Mouse (Mus musculus) limb, embryonic 11.5 days (tissue): ENCODE results near the gene Ehd2. TPM values are rescaled to one million over a fixed set of nuclear protein-coding genes. Genes with fewer than 3 reads are reported as not detected.
A peak's percentile ranks its signal among the peaks of the same experiment; 100 is the strongest.

Experiments used
- ATAC-seq: fragments of 200-750 bp; cut with Nextera tagmentation; 2 replicates; pipeline ENCODE4 v1.8.0; 2017; ENCODE audit warnings: low read depth; ENCODE audit not compliant: insufficient number of reproducible peaks, low FRiP score, low TSS enrichment
- DNase-seq: peaks from one replicate; pipeline ENCODE4 v3.0.0-alpha.2; 2015; ENCODE audit warnings: low spot score
- H3K27ac ChIP-seq: fragments of 300-500 bp; sonication (generic); replicated peaks from 2 replicates; pipeline ENCODE4 v1.5.1; 2014; ENCODE audit warnings: low read depth, mild to moderate bottlenecking, low read length
- H3K27me3 ChIP-seq: fragments of 300-500 bp; sonication (generic); 2 replicates; pipeline ENCODE4 v1.6.1; 2014; ENCODE audit warnings: mild to moderate bottlenecking, low read length, mixed read lengths; ENCODE audit not compliant: control insufficient read depth, insufficient read depth
- H3K36me3 ChIP-seq: fragments of 300-500 bp; sonication (generic); 2 replicates; pipeline ENCODE4 v1.6.1; 2014; ENCODE audit warnings: mild to moderate bottlenecking, low read length, moderate library complexity, mixed read lengths; ENCODE audit not compliant: control insufficient read depth, insufficient read depth
- H3K4me1 ChIP-seq: fragments of 300-500 bp; sonication (generic); 2 replicates; pipeline ENCODE4 v1.6.1; 2014; ENCODE audit warnings: low read length, mixed read lengths; ENCODE audit not compliant: control insufficient read depth, insufficient read depth
- H3K4me2 ChIP-seq: fragments of 300-500 bp; sonication (generic); 2 replicates; pipeline ENCODE4 v1.6.1; 2014; ENCODE audit warnings: low read depth, mild to moderate bottlenecking, moderate library complexity; ENCODE audit not compliant: severe bottlenecking
- H3K4me3 ChIP-seq: fragments of 300-500 bp; sonication (generic); 2 replicates; pipeline ENCODE4 v1.5.1; 2014; ENCODE audit warnings: low read depth, low read length
- H3K9ac ChIP-seq: fragments of 300-500 bp; sonication (generic); 2 replicates; pipeline ENCODE4 v1.6.1; 2014; ENCODE audit warnings: mild to moderate bottlenecking, low read length
- H3K9me3 ChIP-seq: fragments of 300-500 bp; sonication (generic); 2 replicates; pipeline ENCODE4 v1.6.1; 2016; ENCODE audit warnings: low read length; ENCODE audit not compliant: control insufficient read depth
- WGBS: fragments of 180-500 bp; shearing (Covaris S2); extraction: QIAGEN DNeasy Blood & Tissue Kit; methylation state at CpG from one replicate; pipeline ENCODE4 v1.1.7; 2014; 5-methylcytosine and 5-hydroxymethylcytosine counted together
- polyA plus RNA-seq: library from polyadenylated mRNA; unstranded; fragments of >200 nt; fragmentation: Nextera tagmentation; extraction: Ambion mirVana; gene quantifications from 2 replicates; pipeline ENCODE4 v1.2.1, GENCODE M21; 2014

Ehd2 gene
- polyA plus RNA-seq: 8.1 and 9.3 TPM in 2 replicates

DNA sequence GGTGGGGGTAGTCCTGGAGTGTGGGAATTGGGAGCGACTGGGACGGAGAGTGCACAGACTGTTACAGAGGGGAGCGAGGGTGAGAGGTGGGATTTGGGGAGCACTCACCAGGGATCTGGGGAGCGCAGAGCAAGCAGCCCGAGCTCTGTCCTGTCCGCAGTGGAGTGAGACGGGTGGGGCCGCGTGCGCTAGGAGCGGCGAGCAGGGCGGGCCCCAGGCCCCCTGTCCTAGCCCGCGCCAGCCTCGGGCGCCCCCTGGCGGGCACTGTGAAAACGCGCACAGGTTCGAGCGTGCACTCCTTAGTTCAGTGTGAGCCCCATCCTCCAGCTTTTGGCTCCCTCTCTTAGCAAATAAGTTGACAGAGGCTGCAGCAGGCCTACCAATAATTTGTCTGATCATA is at the start of gene Ehd2:
TSS of gene Ehd2 (minus strand) at position 256 of the 400 bp plus-strand sequence.
- Histone ChIP-seq H3K4me3 (peak within 1 kb of the TSS; percentile 22; the same call in 1 of the 2 replicates), H3K27me3 (no peaks in the 10 kb centered on the region), H3K36me3 (peaks cover 10% of the 10 kb centered on the region), H3K4me2 (peak within 1 kb of the TSS; percentile 47), H3K9me3 (0 out of 2 replicates have a peak, but pooled peaks cover 3% of the 10 kb centered on the region), H3K9ac (peak within 1 kb of the TSS; percentile 43; the same call in 1 of the 2 replicates), H3K27ac (no peak within 1 kb of the TSS), H3K4me1 (0 out of 2 replicates have a peak, but pooled peaks cover 2% of the 10 kb centered on the region)
- whole genome bisulfite sequencing: 0% methylated on average over 22 of the region's 22 CpGs
- DNase-seq (peak; percentile 73), ATAC-seq (peak; percentile 79)

- WGBS: 86% methylated on average over 5 of the region's 5 CpGs
Measured at GRCm38 (mm10) chr7:16015384-16015783, 48.0 kb upstream of the Ehd2 start.

DNA sequence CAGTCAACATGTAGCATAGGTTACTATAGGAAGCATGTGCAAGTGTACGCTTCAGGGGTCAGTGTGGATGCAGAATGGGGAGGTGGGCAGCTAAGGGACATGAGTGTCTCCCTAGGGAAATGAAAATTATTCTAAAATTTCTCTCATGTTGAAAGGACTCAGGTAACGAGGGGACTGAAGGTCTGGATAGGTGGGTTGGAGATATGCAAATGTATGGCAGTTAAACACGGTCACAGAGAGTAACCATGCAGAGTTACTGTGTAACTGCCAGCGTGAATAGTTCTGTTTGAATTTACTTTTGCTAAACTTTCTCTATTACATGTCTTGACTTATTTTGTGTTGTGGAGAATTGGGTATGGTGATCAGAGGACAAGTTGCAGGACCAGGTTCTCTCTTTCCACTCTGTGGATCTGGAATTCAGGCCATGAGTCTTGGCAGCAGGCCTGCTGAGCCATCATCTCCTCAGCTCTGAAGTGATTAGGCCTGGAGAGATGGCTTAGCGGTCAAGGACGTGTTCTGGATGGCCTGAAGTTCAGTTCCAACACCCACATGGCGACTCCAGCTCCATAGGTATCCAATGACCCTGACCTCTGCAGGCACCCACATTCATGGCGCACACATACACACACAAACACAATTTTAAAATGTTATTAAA is 47.3 kb upstream of the Ehd2 start:
- DNase-seq (no peak), ATAC-seq (no peak)
- Histone ChIP-seq H3K27ac (no peak overlapping the region), H3K9ac (no peak overlapping the region), H3K4me3 (no peak overlapping the region), H3K27me3 (no peaks in the 10 kb centered on the region), H3K36me3 (peaks cover 2% of the 10 kb centered on the region; the same call in 1 of the 2 replicates), H3K9me3 (no peaks in the 10 kb centered on the region), H3K4me2 (no peak overlapping the region), H3K4me1 (peaks cover 5% of the 10 kb centered on the region; the same call in 1 of the 2 replicates)
- WGBS: 90% methylated on average over 8 of the region's 8 CpGs

More at GRCm38 (mm10) chr7:16015384-16015783, 48.0 kb upstream of the Ehd2 start:
- Histone ChIP-seq H3K4me3 (no peak overlapping the region), H3K27me3 (no peaks in the 10 kb centered on the region), H3K9me3 (no peaks in the 10 kb centered on the region), H3K9ac (no peak overlapping the region), H3K4me2 (no peak overlapping the region), H3K36me3 (peaks cover 2% of the 10 kb centered on the region; the same call in 1 of the 2 replicates), H3K27ac (no peak overlapping the region), H3K4me1 (peaks cover 5% of the 10 kb centered on the region; the same call in 1 of the 2 replicates)
- no peak for ATAC-seq
- DNase-seq: no peak

GRCm38 (mm10) chr7:16013722-16014275 is 46.4 kb upstream of the Ehd2 start:
- Histone ChIP-seq H3K4me3 (no peak overlapping the region), H3K4me1 (peaks cover 5% of the 10 kb centered on the region; the same call in 1 of the 2 replicates), H3K9ac (no peak overlapping the region), H3K36me3 (peaks cover 2% of the 10 kb centered on the region; the same call in 1 of the 2 replicates), H3K27me3 (no peaks in the 10 kb centered on the region), H3K27ac (no peak overlapping the region), H3K9me3 (no peaks in the 10 kb centered on the region), H3K4me2 (no peak overlapping the region)
- 30% methylated on average over 5 of the region's 5 CpGs for WGBS
- ATAC-seq (no peak), DNase-seq (no peak)

DNA sequence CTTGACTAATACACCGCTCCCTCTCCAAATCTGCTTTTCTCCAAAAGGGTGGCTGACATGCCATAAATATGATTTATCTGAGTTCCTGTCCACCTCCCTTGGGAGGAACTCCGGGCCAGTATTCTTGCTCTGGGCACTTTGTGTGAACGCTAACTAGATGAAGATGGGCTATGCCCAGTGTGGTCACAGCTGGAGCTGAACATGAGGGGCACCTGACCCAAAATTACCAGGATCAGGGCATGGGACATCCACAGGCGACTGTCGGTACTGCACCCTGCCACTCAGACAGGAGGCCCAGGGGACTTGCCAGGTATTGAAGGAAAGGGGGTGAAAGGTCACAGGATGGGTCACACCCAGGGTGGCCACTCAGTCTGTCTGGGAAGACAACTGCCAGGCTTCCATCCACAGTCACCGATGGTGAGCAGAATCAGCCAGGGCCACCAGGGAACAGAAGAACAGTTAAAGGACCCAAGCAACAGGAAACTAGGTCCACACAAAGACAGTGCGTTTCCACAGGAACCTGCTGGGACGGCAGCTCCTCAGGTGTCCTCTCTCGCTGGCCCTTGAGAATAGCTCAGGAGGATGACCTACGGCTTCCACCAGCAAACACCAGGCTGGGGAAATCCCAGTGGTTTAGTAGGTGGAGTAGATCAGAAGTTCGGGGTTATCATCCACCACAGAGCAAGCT is 45.4 kb upstream of the Ehd2 start:
- DNase-seq (peak; percentile 30), ATAC-seq (no peak)
- 0 out of 2 replicates have a peak, but pooled peaks cover 2% of the 10 kb centered on the region for H3K36me3 ChIP-seq
- H3K4me2 ChIP-seq: no peak overlapping the region
- H3K9me3 ChIP-seq: no peaks in the 10 kb centered on the region
- 74% methylated on average over 11 of the region's 11 CpGs for WGBS
- no peak overlapping the region for H3K27ac ChIP-seq
- no peaks in the 10 kb centered on the region for H3K27me3 ChIP-seq
- H3K4me1 ChIP-seq: peaks cover 5% of the 10 kb centered on the region; the same call in 1 of the 2 replicates
- no peak overlapping the region for H3K9ac ChIP-seq
- no peak overlapping the region for H3K4me3 ChIP-seq

GRCm38 (mm10) chr7:16011418-16012085 is 44.2 kb upstream of the Ehd2 start:
- Histone ChIP-seq H3K9ac (no peak overlapping the region), H3K4me3 (no peak overlapping the region), H3K9me3 (no peaks in the 10 kb centered on the region), H3K4me1 (peaks cover 5% of the 10 kb centered on the region; the same call in 1 of the 2 replicates), H3K4me2 (no peak overlapping the region), H3K27ac (no peak overlapping the region), H3K36me3 (0 out of 2 replicates have a peak, but pooled peaks cover 2% of the 10 kb centered on the region), H3K27me3 (no peaks in the 10 kb centered on the region)
- ATAC-seq (no peak), DNase-seq (no peak)
- 91% methylated on average over 7 of the region's 7 CpGs for WGBS

DNA sequence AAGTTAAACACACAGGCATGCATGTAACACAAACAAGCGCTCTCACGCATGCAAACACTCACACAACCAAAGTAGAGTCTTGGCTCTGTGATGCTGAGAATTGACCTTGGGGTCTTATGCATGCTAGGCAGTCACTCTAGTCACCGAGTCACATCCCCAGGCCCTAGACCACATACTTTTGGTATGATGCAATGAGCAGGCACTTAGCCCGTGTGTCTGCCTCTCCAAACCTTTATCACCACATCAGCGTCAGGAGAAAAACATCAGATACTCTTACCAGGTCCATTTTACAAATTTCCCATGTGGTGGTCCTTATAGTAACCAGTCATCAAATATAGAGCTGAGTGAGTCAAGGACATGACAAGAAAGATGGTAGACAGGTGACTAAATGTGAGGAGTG is 43.3 kb upstream of the Ehd2 start:
- Histone ChIP-seq H3K4me2 (no peak overlapping the region), H3K27ac (no peak overlapping the region), H3K27me3 (no peaks in the 10 kb centered on the region), H3K4me1 (peaks cover 5% of the 10 kb centered on the region; the same call in 1 of the 2 replicates), H3K36me3 (0 out of 2 replicates have a peak, but pooled peaks cover 2% of the 10 kb centered on the region), H3K4me3 (no peak overlapping the region), H3K9me3 (no peaks in the 10 kb centered on the region), H3K9ac (no peak overlapping the region)
- no peak for DNase-seq
- 91% methylated on average over 5 of the region's 5 CpGs for WGBS
- ATAC-seq: no peak

DNA sequence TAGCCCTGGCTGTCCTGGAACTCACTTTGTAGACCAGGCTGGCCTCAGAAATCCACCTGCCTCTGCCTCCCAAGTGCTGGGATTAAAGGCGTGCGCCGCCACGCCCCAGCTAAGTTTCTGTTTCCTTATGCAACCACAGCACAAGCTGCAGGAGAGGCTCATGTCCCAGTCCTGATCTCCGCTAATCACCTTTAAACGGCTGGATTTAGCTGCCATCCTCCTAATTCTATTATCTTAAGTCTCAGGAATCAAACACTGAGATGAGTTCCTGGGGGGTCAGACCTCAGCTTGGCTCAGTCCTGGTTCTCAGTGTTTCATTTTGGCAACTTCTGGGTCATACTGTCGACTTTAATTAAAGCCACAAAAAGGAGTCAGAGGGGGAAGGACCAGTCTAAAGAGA is 42.3 kb upstream of the Ehd2 start:
- peaks cover 5% of the 10 kb centered on the region; the same call in 1 of the 2 replicates for H3K4me1 ChIP-seq
- H3K4me2 ChIP-seq: no peak overlapping the region
- WGBS: 91% methylated on average over 7 of the region's 7 CpGs
- 0 out of 2 replicates have a peak, but pooled peaks cover 2% of the 10 kb centered on the region for H3K36me3 ChIP-seq
- no peak for ATAC-seq
- no peaks in the 10 kb centered on the region for H3K27me3 ChIP-seq
- no peak overlapping the region for H3K4me3 ChIP-seq
- no peaks in the 10 kb centered on the region for H3K9me3 ChIP-seq
- no peak for DNase-seq
- H3K9ac ChIP-seq: no peak overlapping the region
- H3K27ac ChIP-seq: no peak overlapping the region
